Mouse (Mus musculus) hindbrain, embryonic 16.5 days (tissue): ENCODE measurements around the gene Fars2. TPM values are rescaled to one million over a fixed set of nuclear protein-coding genes. Genes with fewer than 3 reads are reported as not detected.
"Not testable (repeated sequence)": the region's sequence is repeated elsewhere in the genome, so short reads cannot be mapped to it uniquely, and the experiment has no call there.

Experiments used
- ATAC-seq: fragments of 200-750 bp; cut with Nextera tagmentation; 2 replicates; pipeline ENCODE4 v1.8.0; 2017; ENCODE audit warnings: moderate TSS enrichment, moderate library complexity
- H3K27ac ChIP-seq: fragments of 300-500 bp; sonication (generic); 2 replicates; pipeline ENCODE4 v1.5.1; 2014; ENCODE audit warnings: low read depth, mild to moderate bottlenecking, control low read depth, low read length, moderate library complexity
- H3K27me3 ChIP-seq: fragments of 300-500 bp; sonication (generic); replicated peaks from 2 replicates; pipeline ENCODE4 v1.6.1; 2014; ENCODE audit warnings: low read length; ENCODE audit not compliant: control insufficient read depth, insufficient read depth
- H3K36me3 ChIP-seq: fragments of 300-500 bp; sonication (generic); 2 replicates; pipeline ENCODE4 v1.6.1; 2014; ENCODE audit warnings: mild to moderate bottlenecking, low read length, moderate library complexity, mixed read lengths; ENCODE audit not compliant: control insufficient read depth, insufficient read depth
- H3K4me1 ChIP-seq: fragments of 300-500 bp; sonication (generic); 2 replicates; pipeline ENCODE4 v1.6.1; 2014; ENCODE audit warnings: low read depth, low read length; ENCODE audit not compliant: control insufficient read depth, insufficient read depth
- H3K4me2 ChIP-seq: fragments of 300-500 bp; sonication (generic); 2 replicates; pipeline ENCODE4 v1.6.1; 2014; ENCODE audit warnings: mild to moderate bottlenecking, low read length, control low read depth, moderate library complexity
- H3K4me3 ChIP-seq: fragments of 300-500 bp; sonication (generic); 2 replicates; pipeline ENCODE4 v1.5.1; 2014; ENCODE audit warnings: mild to moderate bottlenecking, low read length, control low read depth, moderate library complexity
- H3K9ac ChIP-seq: fragments of 300-500 bp; sonication (generic); 2 replicates; pipeline ENCODE4 v1.6.1; 2014; ENCODE audit warnings: low read depth, mild to moderate bottlenecking, control low read depth, low read length, moderate library complexity
- H3K9me3 ChIP-seq: fragments of 300-500 bp; sonication (generic); 2 replicates; pipeline ENCODE4 v1.6.1; 2014; ENCODE audit warnings: mild to moderate bottlenecking, low read length, moderate library complexity; ENCODE audit not compliant: control insufficient read depth
- WGBS: fragments of 180-500 bp; shearing (Covaris S2); extraction: QIAGEN DNeasy Blood & Tissue Kit; methylation state at CpG from one replicate; pipeline ENCODE4 v1.1.7; 2014; 5-methylcytosine and 5-hydroxymethylcytosine counted together
- polyA plus RNA-seq: library from polyadenylated mRNA; unstranded; fragments of >200 nt; fragmentation: Nextera tagmentation; extraction: Ambion mirVana; gene quantifications from 2 replicates; pipeline ENCODE4 v1.2.1, GENCODE M21; 2015

Gene Fars2
- polyA plus RNA-seq, 1 experiment from 2014 or later = 29.2 TPM

GRCm38 (mm10) chr13:36156340-36156931 is 39.2 kb downstream of the Fars2 start:
- Histone ChIP-seq H3K4me3 (no peak overlapping the region), H3K4me2 (no peak overlapping the region)

GRCm38 (mm10) chr13:36163411-36163810 is 46.2 kb downstream of the Fars2 start:
- Histone ChIP-seq H3K36me3 (no peaks in the 10 kb centered on the region), H3K4me3 (no peak overlapping the region), H3K27me3 (no peaks in the 10 kb centered on the region), H3K4me2 (no peak overlapping the region), H3K27ac (no peak overlapping the region), H3K9ac (no peak overlapping the region), H3K4me1 (no peaks in the 10 kb centered on the region), H3K9me3 (no peaks in the 10 kb centered on the region)
- ATAC-seq = no peak
- 95% methylated on average over 5 of the region's 5 CpGs for WGBS

More at GRCm38 (mm10) chr13:36156340-36156931, 39.2 kb downstream of the Fars2 start:
- ATAC-seq = no peak
- H3K9me3 ChIP-seq = no peaks in the 10 kb centered on the region
- no peak overlapping the region for H3K27ac ChIP-seq
- H3K27me3 ChIP-seq = no peaks in the 10 kb centered on the region
- no peaks in the 10 kb centered on the region for H3K4me1 ChIP-seq
- H3K9ac ChIP-seq = no peak overlapping the region
- H3K36me3 ChIP-seq = no peaks in the 10 kb centered on the region
- 93% methylated on average over 7 of the region's 7 CpGs for WGBS

DNA sequence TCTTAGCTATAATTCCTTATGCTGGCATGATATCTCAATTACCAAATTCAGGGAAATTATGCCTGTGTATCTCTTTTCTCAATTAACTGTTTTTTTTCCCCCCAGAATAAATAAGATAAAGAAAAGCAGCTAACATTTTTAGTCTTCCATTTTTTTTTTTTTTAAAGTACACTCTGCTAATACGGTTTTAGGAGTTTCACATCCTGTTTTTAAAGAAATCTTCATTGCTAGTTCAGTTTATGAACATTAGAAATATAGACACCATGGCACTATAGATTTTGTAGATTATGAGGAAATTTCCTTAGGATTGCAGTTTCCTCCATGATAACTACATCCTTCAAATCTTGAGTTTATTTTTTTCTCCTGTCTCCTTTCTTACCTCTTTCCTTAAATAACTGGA is 46.7 kb downstream of the Fars2 start:
- no peak overlapping the region for H3K27ac ChIP-seq
- H3K9me3 ChIP-seq = no peaks in the 10 kb centered on the region
- no peaks in the 10 kb centered on the region for H3K27me3 ChIP-seq
- H3K4me2 ChIP-seq = no peak overlapping the region
- H3K9ac ChIP-seq = no peak overlapping the region
- ATAC-seq = no peak
- H3K4me1 ChIP-seq = no peaks in the 10 kb centered on the region
- no peak overlapping the region for H3K4me3 ChIP-seq
- H3K36me3 ChIP-seq = no peaks in the 10 kb centered on the region
- WGBS = 94% methylated on average over 1 of the region's 1 CpGs

DNA sequence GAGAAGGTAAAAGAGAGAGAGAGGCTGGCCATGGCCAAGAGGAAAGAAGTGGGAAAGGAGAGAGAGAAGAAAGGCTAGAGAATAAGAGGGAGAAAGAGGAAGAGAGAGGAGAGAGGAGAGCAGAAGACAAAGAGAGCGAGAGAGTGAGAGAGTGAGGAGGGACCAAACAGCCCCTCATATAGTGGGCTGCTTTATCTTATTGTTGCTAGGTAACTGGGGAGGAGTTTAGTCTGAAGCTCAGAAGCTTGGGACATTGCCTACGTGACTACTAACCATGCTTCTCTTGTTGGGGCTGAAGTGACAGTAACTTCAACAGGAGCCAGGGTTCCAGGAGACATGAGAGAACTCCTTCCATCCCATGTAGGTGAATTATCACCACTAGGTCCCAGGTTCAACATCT is 55.8 kb downstream of the Fars2 start:
- H3K9me3 ChIP-seq, H3K4me2 ChIP-seq, ATAC-seq, H3K36me3 ChIP-seq, H3K9ac ChIP-seq, H3K4me1 ChIP-seq, H3K27me3 ChIP-seq, H3K4me3 ChIP-seq, H3K27ac ChIP-seq: not testable (repeated sequence)
- WGBS = 40% methylated on average over 2 of the region's 2 CpGs

GRCm38 (mm10) chr13:36174101-36174500 is 56.9 kb downstream of the Fars2 start:
- H3K4me2 ChIP-seq = no peak overlapping the region
- no peaks in the 10 kb centered on the region for H3K9me3 ChIP-seq
- H3K4me3 ChIP-seq = no peak overlapping the region
- no peak overlapping the region for H3K9ac ChIP-seq
- H3K36me3 ChIP-seq = no peaks in the 10 kb centered on the region
- WGBS = 94% methylated on average over 5 of the region's 5 CpGs
- H3K4me1 ChIP-seq = no peaks in the 10 kb centered on the region
- no peak for ATAC-seq
- H3K27ac ChIP-seq = no peak overlapping the region
- no peaks in the 10 kb centered on the region for H3K27me3 ChIP-seq

GRCm38 (mm10) chr13:36174772-36175171 is 57.6 kb downstream of the Fars2 start:
- Histone ChIP-seq H3K4me1 (no peaks in the 10 kb centered on the region), H3K27me3 (no peaks in the 10 kb centered on the region), H3K9ac (no peak overlapping the region), H3K9me3 (no peaks in the 10 kb centered on the region), H3K4me3 (no peak overlapping the region), H3K36me3 (no peaks in the 10 kb centered on the region), H3K4me2 (no peak overlapping the region), H3K27ac (no peak overlapping the region)
- WGBS = 94% methylated on average over 4 of the region's 4 CpGs
- ATAC-seq = no peak

DNA sequence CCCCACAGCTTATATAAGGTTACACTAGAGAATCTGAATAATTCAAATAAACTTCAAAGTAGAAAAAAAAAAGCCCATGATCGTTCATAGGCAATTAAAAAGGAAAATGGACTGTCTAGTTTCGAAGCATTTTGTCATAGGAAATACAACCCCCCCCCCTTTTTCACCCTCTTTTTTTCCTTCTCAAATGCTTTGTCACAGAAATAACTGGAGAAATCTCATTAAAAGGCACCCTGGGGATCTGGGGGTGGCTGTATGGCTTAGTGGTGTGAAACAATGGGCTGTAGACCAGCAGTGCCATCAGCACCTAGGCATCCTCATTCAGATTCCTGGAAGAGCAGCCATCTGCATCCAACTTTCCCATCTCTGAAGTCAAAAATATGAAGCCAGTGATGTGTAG is 64.0 kb downstream of the Fars2 start:
- Histone ChIP-seq H3K9me3 (no peaks in the 10 kb centered on the region), H3K36me3 (no peaks in the 10 kb centered on the region), H3K9ac (no peak overlapping the region), H3K4me3 (no peak overlapping the region), H3K4me2 (no peak overlapping the region), H3K4me1 (no peaks in the 10 kb centered on the region), H3K27ac (no peak overlapping the region), H3K27me3 (no peaks in the 10 kb centered on the region)
- 58% methylated on average over 2 of the region's 2 CpGs for WGBS
- no peak for ATAC-seq

GRCm38 (mm10) chr13:36190577-36190976 is 73.4 kb downstream of the Fars2 start:
- H3K27me3 ChIP-seq = no peaks in the 10 kb centered on the region
- no peak overlapping the region for H3K9ac ChIP-seq
- no peaks in the 10 kb centered on the region for H3K9me3 ChIP-seq
- no peak overlapping the region for H3K27ac ChIP-seq
- no peak overlapping the region for H3K4me2 ChIP-seq
- H3K4me3 ChIP-seq = no peak overlapping the region
- 95% methylated on average over 2 of the region's 2 CpGs for WGBS
- H3K36me3 ChIP-seq = no peaks in the 10 kb centered on the region
- no peaks in the 10 kb centered on the region for H3K4me1 ChIP-seq
- no peak for ATAC-seq

DNA sequence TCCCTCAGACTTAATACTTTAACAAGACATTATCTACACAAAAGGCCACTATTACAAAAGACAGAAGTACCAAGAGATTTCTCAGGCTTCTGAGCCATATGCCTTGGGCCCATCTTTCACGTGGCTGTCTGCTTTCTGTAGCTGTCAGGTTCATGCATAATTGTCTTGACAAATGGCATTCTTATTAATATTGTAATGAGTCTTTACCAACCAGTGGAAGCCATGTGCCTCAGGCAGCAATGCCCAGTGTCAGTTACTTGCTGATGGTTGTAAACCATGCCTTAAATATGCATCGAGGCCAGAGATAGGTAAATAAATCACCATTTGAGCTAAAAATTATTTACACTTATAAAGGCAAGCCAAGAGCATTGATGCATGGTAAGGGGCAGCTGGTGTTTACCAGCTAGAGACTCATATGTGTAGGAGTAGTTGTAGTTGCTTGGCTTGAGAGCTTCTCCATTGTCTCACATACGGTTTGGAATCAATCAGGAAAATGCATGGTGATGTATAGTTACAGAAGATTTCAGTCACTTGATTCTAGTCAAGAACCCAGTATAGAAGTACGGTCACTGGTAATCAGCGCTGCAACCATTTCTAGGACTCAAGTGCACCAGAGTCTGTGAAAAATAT is 76.4 kb downstream of the Fars2 start:
- Histone ChIP-seq H3K4me2 (no peak overlapping the region), H3K27ac (no peak overlapping the region), H3K36me3 (no peaks in the 10 kb centered on the region), H3K4me3 (no peak overlapping the region), H3K9ac (no peak overlapping the region), H3K4me1 (no peaks in the 10 kb centered on the region), H3K9me3 (no peaks in the 10 kb centered on the region), H3K27me3 (no peaks in the 10 kb centered on the region)
- WGBS = 53% methylated on average over 5 of the region's 5 CpGs
- peak; percentile 76 for ATAC-seq
